Mouse (Mus musculus) heart, postnatal 0 days (tissue): Measurements from ENCODE around the gene Tmem107. TPM values are rescaled to one million over a fixed set of nuclear protein-coding genes. Genes with fewer than 3 reads are reported as not detected.

Experiments
- ATAC-seq: fragments of 200-750 bp; cut with Nextera tagmentation; 2 replicates; pipeline ENCODE4 v1.8.0; 2017; ENCODE audit warnings: low read depth, moderate number of reproducible peaks, moderate library complexity; ENCODE audit not compliant: insufficient read depth
- DNase-seq: peaks from one replicate; pipeline ENCODE4 v3.0.0-alpha.2; 2016; ENCODE audit warnings: low spot score
- H3K27ac ChIP-seq: fragments of 300-500 bp; sonication (generic); 2 replicates; pipeline ENCODE4 v1.5.1; 2014; ENCODE audit warnings: low read depth, mild to moderate bottlenecking
- H3K27me3 ChIP-seq: fragments of 300-500 bp; sonication (generic); 2 replicates; pipeline ENCODE4 v1.6.1; 2014; ENCODE audit warnings: low read length, mixed read lengths; ENCODE audit not compliant: control insufficient read depth, insufficient read depth
- H3K36me3 ChIP-seq: fragments of 300-500 bp; sonication (generic); replicated peaks from 2 replicates; pipeline ENCODE4 v1.6.1; 2014; ENCODE audit warnings: low read length, mixed read lengths; ENCODE audit not compliant: control insufficient read depth, insufficient read depth
- H3K4me1 ChIP-seq: fragments of 300-500 bp; sonication (generic); 2 replicates; pipeline ENCODE4 v1.6.1; 2014; ENCODE audit warnings: antibody characterized with exemption; ENCODE audit not compliant: control insufficient read depth, insufficient read depth
- H3K4me2 ChIP-seq: fragments of 300-500 bp; sonication (generic); 2 replicates; pipeline ENCODE4 v1.6.1; 2014; ENCODE audit warnings: low read depth, mild to moderate bottlenecking, low read length, moderate library complexity
- H3K4me3 ChIP-seq: fragments of 300-500 bp; sonication (generic); 2 replicates; pipeline ENCODE4 v1.5.1; 2014; ENCODE audit warnings: low read depth, low read length
- H3K9ac ChIP-seq: fragments of 300-500 bp; sonication (generic); replicated peaks from 2 replicates; pipeline ENCODE4 v1.6.1; 2014; ENCODE audit warnings: low read depth, low read length, mixed read lengths
- H3K9me3 ChIP-seq: fragments of 300-500 bp; sonication (generic); replicated peaks from 2 replicates; pipeline ENCODE4 v1.6.1; 2016; ENCODE audit warnings: low read length; ENCODE audit not compliant: control insufficient read depth
- CTCF ChIP-seq: IDR thresholded peaks from 2 replicates; pipeline ENCODE4 v1.5.1; 2016; ENCODE audit warnings: antibody characterized with exemption, control low read depth, low read depth
- EP300 ChIP-seq: IDR thresholded peaks from 2 replicates; pipeline ENCODE4 v1.6.1; 2016; ENCODE audit warnings: antibody characterized with exemption, low read depth
- WGBS: fragments of 180-500 bp; shearing (Covaris S2); extraction: QIAGEN DNeasy Blood & Tissue Kit; methylation state at CpG from one replicate; pipeline ENCODE4 v1.1.7; 2014; 5-methylcytosine and 5-hydroxymethylcytosine counted together
- polyA plus RNA-seq: library from polyadenylated mRNA; unstranded; fragments of >200 nt; fragmentation: Nextera tagmentation; extraction: Ambion mirVana; gene quantifications from 2 replicates; pipeline ENCODE4 v1.2.1, GENCODE M21; 2015
- total RNA-seq: library from RNA; depleted of rRNA; stranded (reverse); fragments of >200 nt; gene quantifications from 2 replicates; pipeline ENCODE4 v1.2.3, GENCODE M21; 2014; ENCODE audit warnings: low replicate concordance

Tmem107 gene
- total and polyA plus RNA-seq, 2 experiments from 2014 or later, result 10.9 to 18.3 TPM

DNA sequence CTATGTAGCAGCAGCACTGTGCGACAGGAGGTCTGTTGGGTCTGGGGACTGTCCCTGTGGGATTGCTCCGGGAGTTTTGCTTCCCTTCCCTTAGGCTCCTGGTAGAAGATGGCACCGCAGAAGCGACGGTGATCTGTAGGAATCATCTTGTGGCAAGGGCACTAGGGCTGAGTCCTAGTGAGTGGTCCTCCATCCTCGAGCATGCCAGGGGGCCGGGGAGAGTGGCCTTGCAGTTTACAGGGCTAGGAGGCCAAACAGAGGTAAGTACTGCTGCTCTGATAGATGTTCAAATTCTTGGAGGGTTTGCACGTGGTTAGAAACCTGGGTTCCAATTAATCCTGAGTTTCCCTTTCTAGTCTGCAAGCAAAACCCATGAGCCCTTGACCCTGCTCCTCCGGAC is 35.2 kb upstream of the Tmem107 start:
- 81% methylated on average over 9 of the region's 9 CpGs for WGBS
- ATAC-seq (no peak), DNase-seq (no peak)
- Histone ChIP-seq H3K9ac (no peak overlapping the region), H3K27me3 (no peaks in the 10 kb centered on the region), H3K9me3 (no peaks in the 10 kb centered on the region), H3K36me3 (peaks cover 44% of the 10 kb centered on the region), H3K4me1 (0 out of 2 replicates have a peak, but pooled peaks cover 4% of the 10 kb centered on the region), H3K4me2 (peak overlapping the region; percentile 68; the same call in 1 of the 2 replicates), H3K4me3 (no peak overlapping the region), H3K27ac (peak overlapping the region; percentile 67; the same call in 1 of the 2 replicates)
- TF ChIP-seq CTCF, result no peak
- no peak for TF ChIP-seq EP300

- peak; percentile 76 for TF ChIP-seq CTCF
- TF ChIP-seq EP300, result no peak
- Histone ChIP-seq H3K36me3 (peaks cover 40% of the 10 kb centered on the region), H3K27ac (peak overlapping the region; percentile 67), H3K4me1 (0 out of 2 replicates have a peak, but pooled peaks cover 4% of the 10 kb centered on the region), H3K4me3 (peak overlapping the region; percentile 76; the same call in 1 of the 2 replicates), H3K4me2 (peak overlapping the region; percentile 68; the same call in 1 of the 2 replicates), H3K9ac (no peak overlapping the region), H3K9me3 (no peaks in the 10 kb centered on the region), H3K27me3 (no peaks in the 10 kb centered on the region)
- DNase-seq (peak; percentile 85), ATAC-seq (peak; percentile 39)
- WGBS, result 5% methylated on average over 8 of the region's 8 CpGs
Measured at GRCm38 (mm10) chr11:69035849-69036248, 34.8 kb upstream of the Tmem107 start.

DNA sequence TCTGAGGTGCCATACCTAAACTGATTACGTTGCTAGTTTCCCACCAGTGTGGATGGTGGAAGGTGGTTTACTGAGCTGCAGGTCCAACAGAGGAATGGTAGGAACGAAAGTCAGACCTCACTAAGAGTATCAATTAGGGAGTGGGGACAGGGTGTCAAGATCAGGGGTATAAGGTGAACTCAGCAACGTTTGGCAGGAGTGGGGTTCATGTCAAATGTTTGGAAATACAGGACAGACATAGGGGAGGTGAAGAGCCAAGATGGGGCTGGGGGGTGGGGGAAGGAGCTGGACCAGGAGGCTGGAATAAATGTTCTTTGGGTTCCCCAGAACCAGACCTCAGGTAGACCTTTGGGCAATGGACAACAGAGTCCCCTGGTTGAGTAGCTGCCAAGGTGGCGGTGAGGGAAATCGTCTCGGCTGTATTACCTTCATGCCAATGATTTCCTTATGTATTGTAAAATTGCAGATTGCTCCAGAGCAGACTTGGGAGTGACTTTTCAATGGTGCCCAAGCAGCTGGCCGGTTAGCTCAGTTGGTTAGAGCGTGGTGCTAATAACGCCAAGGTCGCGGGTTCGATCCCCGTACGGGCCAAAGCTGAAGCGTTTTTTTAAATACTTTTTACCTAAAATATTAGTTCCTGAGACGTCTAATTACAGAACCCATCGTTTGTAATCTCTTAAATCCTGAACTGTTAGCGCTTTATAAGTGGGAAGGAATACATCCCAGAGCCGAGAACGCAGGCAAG is 33.9 kb upstream of the Tmem107 start:
- DNase-seq (peak; percentile 43), ATAC-seq (no peak)

DNA sequence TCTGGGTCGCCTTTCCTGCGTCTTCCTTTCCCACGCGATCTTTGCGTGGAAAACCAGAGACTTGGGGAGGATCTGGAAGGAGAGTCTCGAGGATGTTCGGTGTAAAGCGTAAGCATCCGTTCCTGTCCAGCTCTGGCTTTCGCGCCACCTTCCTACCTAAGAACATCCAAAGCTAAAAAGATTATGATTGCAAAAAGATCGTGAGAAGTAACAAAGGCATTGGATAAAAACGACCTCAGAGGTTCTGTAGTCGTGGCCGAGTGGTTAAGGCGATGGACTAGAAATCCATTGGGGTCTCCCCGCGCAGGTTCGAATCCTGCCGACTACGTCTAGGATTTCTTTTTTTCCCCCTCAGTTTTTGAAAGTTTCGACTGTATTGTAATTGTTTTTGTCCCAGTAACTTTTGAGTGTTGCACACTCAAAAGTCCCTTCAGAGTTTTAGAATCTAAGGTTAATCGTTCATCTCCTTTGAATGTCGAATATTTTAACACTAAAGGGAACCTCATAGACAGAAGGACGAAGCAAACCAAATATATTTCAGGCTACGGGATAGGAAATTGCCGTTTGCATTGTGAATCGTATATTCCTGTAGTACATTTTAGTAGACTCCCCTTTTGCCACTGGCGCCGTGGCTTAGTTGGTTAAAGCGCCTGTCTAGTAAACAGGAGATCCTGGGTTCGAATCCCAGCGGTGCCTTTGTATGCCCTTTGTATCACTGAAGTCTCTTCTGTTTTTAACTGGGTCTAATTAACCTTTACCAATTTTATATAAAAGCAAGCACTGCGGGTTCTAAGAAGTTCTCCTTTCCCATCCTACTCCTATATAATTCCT is 33.2 kb upstream of the Tmem107 start:
- Histone ChIP-seq H3K4me2 (peak overlapping the region; percentile 68), H3K9me3 (no peaks in the 10 kb centered on the region), H3K4me3 (peak overlapping the region; percentile 76), H3K4me1 (0 out of 2 replicates have a peak, but pooled peaks cover 4% of the 10 kb centered on the region), H3K9ac (peak overlapping the region; percentile 63), H3K27me3 (no peaks in the 10 kb centered on the region), H3K36me3 (peaks cover 27% of the 10 kb centered on the region), H3K27ac (peak overlapping the region; percentile 73)
- under 1% methylated on average over 34 of the region's 34 CpGs for WGBS
- peak; percentile 26; the same call in 1 of the 2 replicates for TF ChIP-seq EP300
- TF ChIP-seq CTCF, result no peak
- ATAC-seq (peak; percentile 29; the same call in 1 of the 2 replicates), DNase-seq (peak; percentile 68)

More for the DNA sequence above, 33.9 kb upstream of the Tmem107 start:
- 0 out of 2 replicates have a peak, but pooled peaks have one; percentile 24 for TF ChIP-seq EP300
- no peak for TF ChIP-seq CTCF
- Histone ChIP-seq H3K9ac (peak overlapping the region; percentile 63), H3K36me3 (peaks cover 32% of the 10 kb centered on the region), H3K4me2 (peak overlapping the region; percentile 68), H3K27me3 (no peaks in the 10 kb centered on the region), H3K4me1 (0 out of 2 replicates have a peak, but pooled peaks cover 4% of the 10 kb centered on the region), H3K9me3 (no peaks in the 10 kb centered on the region), H3K27ac (peak overlapping the region; percentile 73), H3K4me3 (peak overlapping the region; percentile 76)
- 10% methylated on average over 20 of the region's 20 CpGs for WGBS

DNA sequence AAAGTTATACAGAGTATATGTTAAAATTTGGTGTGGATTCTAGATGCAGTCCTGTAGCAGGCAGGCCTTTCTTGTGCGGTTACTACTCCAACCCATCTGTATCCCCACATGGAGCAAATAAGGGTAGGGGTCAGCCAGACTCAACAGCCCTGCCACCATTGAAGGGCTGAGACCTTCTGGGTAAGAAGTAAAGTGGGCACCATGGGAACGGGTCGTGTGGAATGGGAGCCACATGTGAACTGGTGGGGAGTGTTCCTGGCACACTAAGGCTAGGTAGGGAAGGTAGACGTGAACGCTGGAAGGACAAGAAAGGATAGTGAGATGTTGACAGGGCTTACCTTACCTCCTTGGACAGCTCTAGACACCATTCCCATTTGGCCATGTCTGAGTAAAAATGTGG is 32.4 kb upstream of the Tmem107 start:
- Histone ChIP-seq H3K9me3 (no peaks in the 10 kb centered on the region), H3K4me1 (0 out of 2 replicates have a peak, but pooled peaks cover 4% of the 10 kb centered on the region), H3K4me2 (no peak overlapping the region), H3K27me3 (no peaks in the 10 kb centered on the region), H3K9ac (no peak overlapping the region), H3K27ac (no peak overlapping the region), H3K36me3 (peaks cover 20% of the 10 kb centered on the region), H3K4me3 (no peak overlapping the region)
- ATAC-seq (no peak), DNase-seq (no peak)
- 71% methylated on average over 5 of the region's 5 CpGs for WGBS
- TF ChIP-seq CTCF (no peak), EP300 (no peak)
